Mouse (Mus musculus) hindbrain, embryonic 11.5 days (tissue): ENCODE data around the gene Tmem56. TPM values are rescaled to one million over a fixed set of nuclear protein-coding genes. Genes with fewer than 3 reads are reported as not detected.

Experiments
- ATAC-seq: fragments of 200-750 bp; cut with Nextera tagmentation; 2 replicates; pipeline ENCODE4 v1.8.0; 2017; ENCODE audit warnings: mild to moderate bottlenecking, moderate TSS enrichment, moderate library complexity; ENCODE audit not compliant: low FRiP score
- DNase-seq: peaks from one replicate; pipeline ENCODE4 v3.0.0-alpha.2; 2015; ENCODE audit warnings: low spot score
- H3K27ac ChIP-seq: fragments of 300-500 bp; sonication (generic); 2 replicates; pipeline ENCODE4 v1.5.1; 2014; ENCODE audit warnings: mild to moderate bottlenecking, low read depth, low read length
- H3K27me3 ChIP-seq: fragments of 300-500 bp; sonication (generic); 2 replicates; pipeline ENCODE4 v1.6.1; 2014; ENCODE audit warnings: mild to moderate bottlenecking, low read length, moderate library complexity, mixed read lengths; ENCODE audit not compliant: control insufficient read depth, insufficient read depth
- H3K36me3 ChIP-seq: fragments of 300-500 bp; sonication (generic); 2 replicates; pipeline ENCODE4 v1.6.1; 2014; ENCODE audit warnings: mild to moderate bottlenecking, low read length, moderate library complexity, mixed read lengths; ENCODE audit not compliant: control insufficient read depth, insufficient read depth
- H3K4me1 ChIP-seq: fragments of 300-500 bp; sonication (generic); replicated peaks from 2 replicates; pipeline ENCODE4 v1.6.1; 2014; ENCODE audit warnings: low read length, mixed read lengths; ENCODE audit not compliant: control insufficient read depth, insufficient read depth
- H3K4me2 ChIP-seq: fragments of 300-500 bp; sonication (generic); replicated peaks from 2 replicates; pipeline ENCODE4 v1.6.1; 2014; ENCODE audit warnings: mild to moderate bottlenecking, low read depth, low read length
- H3K4me3 ChIP-seq: fragments of 300-500 bp; sonication (generic); 2 replicates; pipeline ENCODE4 v1.5.1; 2014; ENCODE audit warnings: low read depth, low read length
- H3K9ac ChIP-seq: fragments of 300-500 bp; sonication (generic); 2 replicates; pipeline ENCODE4 v1.6.1; 2014; ENCODE audit warnings: low read depth, low read length
- H3K9me3 ChIP-seq: fragments of 300-500 bp; sonication (generic); 2 replicates; pipeline ENCODE4 v1.6.1; 2016; ENCODE audit warnings: low read length; ENCODE audit not compliant: control insufficient read depth
- WGBS: fragments of 180-500 bp; shearing (Covaris S2); extraction: QIAGEN DNeasy Blood & Tissue Kit; methylation state at CpG from one replicate; pipeline ENCODE4 v1.1.7; 2014; 5-methylcytosine and 5-hydroxymethylcytosine counted together
- polyA plus RNA-seq: library from polyadenylated mRNA; unstranded; fragments of >200 nt; fragmentation: Nextera tagmentation; extraction: Ambion mirVana; gene quantifications from 2 replicates; pipeline ENCODE4 v1.2.1, GENCODE M21; 2014

Tmem56 gene
- polyA plus RNA-seq, 1 experiment from 2014 or later: 0.65 TPM

GRCm38 (mm10) chr3:121258521-121259478 lies 24.1 kb downstream of the Tmem56 start:
- no peak overlapping the region for H3K9ac ChIP-seq
- no peak overlapping the region for H3K4me2 ChIP-seq
- no peak for DNase-seq
- H3K27ac ChIP-seq: no peak overlapping the region
- 79% methylated on average over 20 of the region's 20 CpGs for WGBS
- H3K4me1 ChIP-seq: no peaks in the 10 kb centered on the region; the same call in 1 of the 2 replicates
- H3K4me3 ChIP-seq: no peak overlapping the region
- no peaks in the 10 kb centered on the region for H3K9me3 ChIP-seq
- no peak for ATAC-seq
- peaks cover 18% of the 10 kb centered on the region for H3K27me3 ChIP-seq
- H3K36me3 ChIP-seq: no peaks in the 10 kb centered on the region

GRCm38 (mm10) chr3:121257418-121257817 lies 25.5 kb downstream of the Tmem56 start:
- 80% methylated on average over 10 of the region's 10 CpGs for WGBS
- DNase-seq: no peak
- Histone ChIP-seq H3K9me3 (no peaks in the 10 kb centered on the region), H3K4me1 (no peaks in the 10 kb centered on the region; the same call in 1 of the 2 replicates), H3K27ac (no peak overlapping the region), H3K4me2 (no peak overlapping the region), H3K9ac (no peak overlapping the region), H3K4me3 (no peak overlapping the region), H3K36me3 (no peaks in the 10 kb centered on the region), H3K27me3 (peaks cover 15% of the 10 kb centered on the region)
- ATAC-seq: no peak

GRCm38 (mm10) chr3:121256131-121256530 lies 26.8 kb downstream of the Tmem56 start:
- no peaks in the 10 kb centered on the region for H3K36me3 ChIP-seq
- H3K4me3 ChIP-seq: no peak overlapping the region
- whole genome bisulfite sequencing: 79% methylated on average over 8 of the region's 8 CpGs
- no peak overlapping the region for H3K27ac ChIP-seq
- H3K9ac ChIP-seq: no peak overlapping the region
- H3K4me1 ChIP-seq: no peaks in the 10 kb centered on the region
- no peak for ATAC-seq
- no peak for DNase-seq
- H3K9me3 ChIP-seq: no peaks in the 10 kb centered on the region
- H3K27me3 ChIP-seq: peaks cover 7% of the 10 kb centered on the region
- no peak overlapping the region for H3K4me2 ChIP-seq

- Histone ChIP-seq H3K4me3 (no peak overlapping the region), H3K9ac (no peak overlapping the region), H3K27me3 (peaks cover 2% of the 10 kb centered on the region), H3K9me3 (no peaks in the 10 kb centered on the region), H3K4me1 (no peaks in the 10 kb centered on the region), H3K4me2 (no peak overlapping the region), H3K27ac (no peak overlapping the region), H3K36me3 (no peaks in the 10 kb centered on the region)
- DNase-seq (no peak), ATAC-seq (no peak)
- WGBS: 94% methylated on average over 7 of the region's 7 CpGs
Measured at GRCm38 (mm10) chr3:121255501-121255900, 27.4 kb downstream of the Tmem56 start.

GRCm38 (mm10) chr3:121250576-121251433 lies 32.1 kb downstream of the Tmem56 start:
- WGBS: 88% methylated on average over 19 of the region's 19 CpGs
- Histone ChIP-seq H3K9me3 (no peaks in the 10 kb centered on the region), H3K36me3 (no peaks in the 10 kb centered on the region), H3K27ac (no peak overlapping the region), H3K27me3 (no peaks in the 10 kb centered on the region), H3K9ac (no peak overlapping the region), H3K4me3 (no peak overlapping the region), H3K4me2 (no peak overlapping the region), H3K4me1 (no peaks in the 10 kb centered on the region)
- DNase-seq: no peak
- ATAC-seq: no peak

GRCm38 (mm10) chr3:121250048-121250447 lies 32.9 kb downstream of the Tmem56 start:
- Histone ChIP-seq H3K36me3 (no peaks in the 10 kb centered on the region), H3K27ac (no peak overlapping the region), H3K4me1 (no peaks in the 10 kb centered on the region), H3K27me3 (no peaks in the 10 kb centered on the region), H3K4me3 (no peak overlapping the region), H3K9ac (no peak overlapping the region), H3K4me2 (no peak overlapping the region), H3K9me3 (no peaks in the 10 kb centered on the region)
- no peak for DNase-seq
- 89% methylated on average over 9 of the region's 9 CpGs for WGBS
- no peak for ATAC-seq

GRCm38 (mm10) chr3:121242941-121243340 lies 40.0 kb downstream of the Tmem56 start:
- H3K27me3 ChIP-seq: no peaks in the 10 kb centered on the region
- ATAC-seq: no peak
- no peak for DNase-seq
- H3K9ac ChIP-seq: no peak overlapping the region
- no peaks in the 10 kb centered on the region for H3K9me3 ChIP-seq
- no peak overlapping the region for H3K27ac ChIP-seq
- H3K4me3 ChIP-seq: no peak overlapping the region
- H3K4me2 ChIP-seq: no peak overlapping the region
- 90% methylated on average over 4 of the region's 4 CpGs for WGBS
- peaks cover 4% of the 10 kb centered on the region; the same call in 1 of the 2 replicates for H3K4me1 ChIP-seq
- H3K36me3 ChIP-seq: no peaks in the 10 kb centered on the region

- no peak overlapping the region for H3K9ac ChIP-seq
- peaks cover 4% of the 10 kb centered on the region; the same call in 1 of the 2 replicates for H3K4me1 ChIP-seq
- DNase-seq (no peak), ATAC-seq (no peak)
- no peak overlapping the region for H3K27ac ChIP-seq
- 71% methylated on average over 9 of the region's 9 CpGs for WGBS
- no peaks in the 10 kb centered on the region for H3K27me3 ChIP-seq
- H3K4me3 ChIP-seq: no peak overlapping the region
- H3K4me2 ChIP-seq: no peak overlapping the region
- no peaks in the 10 kb centered on the region for H3K9me3 ChIP-seq
- H3K36me3 ChIP-seq: no peaks in the 10 kb centered on the region
Measured at GRCm38 (mm10) chr3:121242111-121242936, 40.6 kb downstream of the Tmem56 start.
